Mouse (Mus musculus): ENCODE results near the gene Gm13090.

- TF ChIP-seq CTCF (IDR thresholded peaks at IDR 0.05) (no peak), EP300 (IDR thresholded peaks at IDR 0.05) (no peak)
Measured at GRCm38 (mm10) chr4:151081977-151082376, 7.4 kb upstream of the Gm13090 start.

Data from lung, postnatal 0 days (tissue).